Mouse (Mus musculus): Measurements from ENCODE around the gene Lims1.

The Lims1 gene

DNA sequence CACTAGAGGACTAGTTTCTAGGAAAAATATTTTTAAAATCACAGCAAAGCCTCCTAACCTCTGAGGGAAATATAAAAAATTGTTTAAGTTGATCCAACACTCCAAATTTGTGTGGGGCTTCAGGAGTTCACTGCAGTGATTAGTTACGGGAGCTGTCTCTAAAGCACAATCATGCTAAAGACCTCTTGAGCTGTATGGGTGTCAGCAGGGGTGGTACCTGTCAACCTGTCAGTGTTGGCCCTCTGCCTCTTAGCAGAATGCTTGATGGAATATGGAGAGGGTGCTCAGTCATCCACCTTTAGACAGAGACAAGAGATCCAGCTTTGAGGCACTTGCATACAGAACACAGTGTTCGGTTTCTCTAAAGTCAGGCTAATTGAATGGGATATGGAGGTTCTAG is 60.5 kb downstream of the Lims1 start:
- DNase-seq (ENCODE audit: low spot score) = no peak

DNA sequence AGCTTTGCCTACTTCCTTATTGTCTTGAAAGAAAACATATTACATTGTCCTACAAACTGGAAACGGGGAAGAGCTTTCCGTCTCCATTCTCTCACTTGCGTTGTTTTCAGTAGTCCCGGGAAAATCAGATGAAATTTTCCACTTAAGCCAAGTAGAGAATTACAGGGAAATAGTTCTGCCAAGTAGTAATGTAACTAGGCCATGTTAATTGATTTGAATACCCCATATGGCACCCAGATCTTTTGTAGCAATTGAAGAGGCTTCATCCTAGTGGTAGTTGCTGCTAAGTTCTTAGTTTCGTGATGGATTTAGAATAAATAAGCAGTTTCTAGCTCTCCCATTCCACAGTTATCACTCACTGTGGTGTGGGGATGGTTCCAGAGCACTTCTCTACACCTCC is 62.4 kb downstream of the Lims1 start:
- DNase-seq (ENCODE audit: low spot score) = no peak

DNA sequence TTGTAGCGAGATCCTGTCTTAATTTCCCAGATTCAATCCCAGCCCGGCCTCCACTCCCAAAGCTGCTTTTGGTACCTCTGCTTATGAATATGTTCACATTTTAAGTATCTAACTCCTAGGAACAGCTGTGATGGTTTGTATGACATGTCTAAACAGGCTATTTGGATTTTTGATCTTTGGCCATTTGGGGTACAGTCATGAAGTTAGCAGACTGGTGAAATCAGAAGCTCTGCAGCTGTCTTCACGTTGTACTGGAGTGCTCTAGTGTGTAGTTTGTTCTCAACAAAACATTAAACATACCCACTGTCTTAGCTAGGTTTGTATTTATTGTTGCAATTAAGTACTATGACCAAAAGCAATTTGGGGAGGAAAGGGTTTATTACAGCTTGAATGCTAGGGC is 63.7 kb downstream of the Lims1 start:
- DNase-seq (ENCODE audit: low spot score) = no peak

DNA sequence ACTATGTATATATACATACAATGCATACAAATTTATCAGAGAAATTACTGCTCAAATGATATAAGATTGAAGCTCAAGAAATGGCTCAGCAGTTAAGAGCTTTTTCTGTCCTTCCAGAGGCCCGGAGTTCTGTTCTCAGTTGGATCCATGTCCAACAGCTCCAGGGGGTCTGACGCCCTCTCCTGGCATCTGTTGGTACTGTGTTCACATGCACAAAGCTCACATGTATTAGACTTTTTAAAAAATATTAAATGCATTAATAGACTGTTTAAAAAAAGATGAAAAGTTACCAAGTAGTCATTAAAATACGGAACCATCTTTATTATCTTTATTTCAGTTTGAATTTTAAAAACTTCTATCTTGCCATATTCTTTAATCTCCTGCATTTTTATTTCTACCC is 65.4 kb downstream of the Lims1 start:
- no peak for DNase-seq (ENCODE audit: low spot score)

DNA sequence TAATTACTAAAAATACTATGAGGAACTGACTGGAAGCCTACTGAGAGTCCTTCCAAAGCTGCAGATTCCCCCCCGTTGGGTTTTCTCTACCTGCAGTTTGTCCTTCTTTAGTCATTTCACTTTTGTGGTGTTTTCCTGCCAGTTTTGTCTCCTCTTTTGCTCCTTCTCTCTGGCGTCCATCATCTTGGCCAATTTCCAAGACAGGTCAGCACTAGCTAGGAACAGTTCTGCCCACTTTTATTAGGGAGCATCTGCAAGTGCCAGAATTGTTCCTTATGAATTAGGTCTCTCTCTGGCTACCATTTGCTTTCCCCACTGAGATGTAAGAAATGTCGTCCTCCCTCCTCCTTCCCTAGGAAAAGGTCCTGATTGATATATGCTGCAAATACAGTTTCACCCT is 65.9 kb downstream of the Lims1 start:
- DNase-seq (ENCODE audit: low spot score) = no peak

DNA sequence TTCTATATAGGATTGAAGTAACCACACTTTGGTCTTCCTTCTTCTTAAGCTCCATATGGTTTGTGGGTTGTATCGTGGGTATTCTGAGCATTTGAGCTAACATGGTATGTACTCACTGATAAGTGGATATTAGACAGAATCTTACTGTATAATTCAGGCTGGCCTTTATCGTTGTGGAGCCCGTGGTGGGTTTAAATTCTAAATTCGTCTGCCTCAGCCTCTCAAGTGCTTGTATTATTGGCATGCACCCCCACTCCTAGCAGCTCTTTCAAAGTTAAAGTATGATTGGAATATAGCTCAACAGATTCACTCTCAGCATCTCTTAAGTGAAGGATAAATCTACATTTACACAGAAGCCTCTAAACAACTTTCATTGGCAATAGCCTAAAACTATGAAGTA is 69.2 kb downstream of the Lims1 start:
- DNase-seq (ENCODE audit: low spot score) = no peak

DNA sequence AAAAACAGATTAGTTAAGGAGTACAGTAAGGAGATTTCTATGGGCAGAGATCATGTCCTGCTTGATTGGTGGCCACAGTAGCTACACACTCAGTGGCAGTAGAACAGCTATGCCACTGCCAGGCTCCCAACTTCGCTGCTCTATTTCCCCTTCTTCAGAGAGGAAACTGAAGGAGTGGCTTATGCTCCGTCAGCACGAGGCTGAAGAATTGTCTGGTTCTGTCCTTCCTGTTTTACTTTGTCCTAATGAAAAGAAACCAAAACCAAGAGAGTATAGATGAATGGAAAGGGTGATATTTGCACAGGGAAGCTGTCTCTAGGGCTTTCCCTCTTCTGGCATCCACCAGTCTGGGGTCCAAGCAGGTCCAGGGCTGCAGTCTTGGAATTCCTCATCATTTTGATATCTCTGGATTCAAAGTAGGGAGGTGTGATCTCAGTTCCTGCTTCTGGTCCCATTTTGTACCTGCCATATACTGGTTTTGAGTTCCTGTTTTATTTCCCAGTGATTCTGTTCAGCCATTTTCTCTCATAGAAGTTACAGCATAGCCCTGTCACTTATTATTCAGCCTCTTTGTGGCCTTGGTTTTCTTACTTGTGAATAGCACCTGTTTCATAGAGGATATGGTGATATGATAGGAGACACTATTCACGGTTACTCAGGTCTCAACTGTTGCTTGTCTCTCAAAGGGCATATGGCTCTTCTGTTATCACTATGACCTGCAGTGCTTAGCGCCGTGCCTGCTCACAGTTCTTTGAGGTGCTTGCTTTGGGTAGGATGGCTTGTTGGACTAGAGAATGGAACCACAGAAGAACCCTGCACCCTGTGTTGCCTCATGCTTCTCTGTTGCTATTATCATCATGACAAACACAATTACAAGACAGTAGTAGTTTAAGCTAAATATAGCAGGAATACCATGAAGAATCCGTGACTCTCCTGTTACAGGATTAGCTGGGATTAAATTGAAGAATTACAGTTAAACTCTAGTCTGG is 70.1 kb downstream of the Lims1 start:
- DNase-seq (ENCODE audit: low spot score) = no peak

DNA sequence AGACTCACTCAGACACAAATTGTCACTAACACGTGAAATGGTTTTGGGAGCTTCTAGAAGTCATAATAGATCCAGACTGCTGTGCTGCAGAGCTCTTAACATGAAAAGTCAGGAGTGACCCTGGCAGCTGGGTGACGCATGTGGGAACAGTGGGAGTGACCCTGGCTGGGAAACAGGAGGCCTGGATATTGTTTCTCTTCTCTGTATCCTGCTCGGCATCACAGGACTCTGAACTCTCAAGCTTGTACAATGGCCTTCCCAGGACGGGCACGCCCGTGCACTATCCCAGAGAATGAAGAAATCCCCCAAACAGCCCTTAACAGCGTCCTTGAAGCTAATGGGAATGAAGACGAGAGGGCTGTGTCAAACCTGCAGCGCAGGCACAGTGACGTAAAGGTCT is 70.9 kb downstream of the Lims1 start:
- DNase-seq (ENCODE audit: low spot score) = no peak

DNA sequence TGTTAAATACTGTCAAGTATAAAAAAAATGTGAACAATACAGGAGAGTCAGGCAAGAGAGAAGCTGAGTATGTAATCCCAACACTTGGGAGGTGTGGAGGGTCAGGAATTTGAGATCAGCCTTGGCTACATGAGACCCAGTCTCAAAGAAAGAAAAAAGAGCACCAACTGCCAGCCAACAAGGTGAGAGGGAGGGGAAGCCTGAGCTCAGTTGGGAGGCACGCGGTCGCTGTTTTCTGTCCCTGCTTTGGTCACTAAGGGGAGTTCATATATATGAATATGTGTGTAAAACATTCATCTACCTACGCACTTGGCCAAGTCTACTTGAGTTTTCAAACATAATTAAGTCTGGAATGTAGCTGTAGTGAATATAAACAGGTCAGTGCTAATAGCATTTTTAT is 72.0 kb downstream of the Lims1 start:
- no peak for DNase-seq (ENCODE audit: low spot score)

DNA sequence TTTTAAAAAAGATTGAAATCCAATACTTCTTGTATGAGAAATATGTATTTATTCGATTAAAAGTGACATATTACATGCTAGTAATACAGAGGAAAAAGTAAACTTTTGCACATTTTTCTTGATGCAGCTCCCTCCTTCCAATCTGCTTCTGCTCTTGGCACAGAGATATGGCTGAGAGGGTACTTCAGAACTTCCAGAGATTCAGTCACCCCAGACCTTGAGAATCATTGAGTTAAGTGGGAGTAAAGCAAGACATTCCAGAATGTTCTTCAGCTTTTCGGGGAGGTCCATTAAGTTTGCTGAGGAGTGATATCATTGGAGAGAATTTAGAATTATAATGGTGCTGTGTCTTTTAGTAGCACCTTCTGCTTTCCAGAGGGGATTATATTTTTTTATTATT is 72.5 kb downstream of the Lims1 start:
- no peak for DNase-seq (ENCODE audit: low spot score)

DNA sequence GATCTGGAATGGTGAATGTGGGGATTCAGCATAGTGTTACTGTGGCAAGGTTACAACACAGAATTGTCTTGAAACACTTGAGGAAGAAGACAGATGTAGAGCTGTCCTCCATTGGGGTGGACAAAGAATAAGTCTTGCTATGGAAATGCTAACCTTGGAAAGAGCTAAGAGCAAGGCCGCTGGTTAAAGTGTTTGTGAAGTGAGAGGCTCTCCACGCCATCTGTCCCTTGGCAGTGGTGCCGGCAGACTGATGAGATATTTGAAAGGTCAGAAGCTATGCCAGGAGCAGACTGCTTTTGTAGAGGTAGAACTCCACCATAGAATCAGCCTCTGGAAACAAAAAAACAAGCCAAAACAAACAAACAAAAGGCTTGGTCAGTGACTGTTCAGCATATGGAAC is 73.3 kb downstream of the Lims1 start:
- DNase-seq (ENCODE audit: low spot score) = no peak

DNA sequence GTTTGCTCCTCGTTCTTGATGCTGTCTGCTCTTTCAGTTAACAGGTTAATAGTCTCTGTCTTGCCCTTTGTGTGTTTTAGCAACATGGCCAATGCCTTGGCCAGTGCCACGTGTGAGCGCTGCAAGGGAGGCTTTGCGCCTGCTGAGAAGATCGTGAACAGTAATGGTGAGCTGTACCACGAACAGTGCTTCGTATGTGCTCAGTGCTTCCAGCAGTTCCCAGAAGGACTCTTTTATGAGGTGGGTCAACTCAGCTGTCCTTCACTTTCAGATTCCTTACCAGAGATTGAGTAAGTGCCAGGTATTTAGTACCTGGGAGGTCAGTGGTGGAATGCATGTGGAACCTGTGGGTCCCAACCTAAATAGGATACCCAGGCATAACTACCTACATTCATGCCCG is 75.7 kb downstream of the Lims1 start:
- no peak for DNase-seq (ENCODE audit: low spot score)

DNA sequence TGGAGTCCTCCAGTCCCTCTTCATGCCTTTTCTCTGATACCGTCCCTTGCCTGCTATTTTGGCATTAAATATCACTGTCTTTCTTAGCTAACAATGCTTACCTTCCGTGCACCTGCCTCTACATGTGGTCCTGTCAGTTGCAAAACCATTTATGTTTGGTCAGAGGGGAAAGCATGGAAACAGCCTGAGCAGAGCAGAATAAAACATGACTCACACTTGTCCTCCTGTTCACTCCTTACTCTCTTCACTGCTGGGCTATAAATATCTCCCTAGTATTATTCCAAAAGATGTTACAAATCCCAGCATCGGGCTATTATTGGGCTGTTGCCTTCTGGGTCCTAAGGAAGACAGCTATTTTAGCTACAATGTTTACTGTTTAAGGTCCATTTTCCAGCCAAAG is 78.6 kb downstream of the Lims1 start:
- DNase-seq (ENCODE audit: low spot score) = no peak

DNA sequence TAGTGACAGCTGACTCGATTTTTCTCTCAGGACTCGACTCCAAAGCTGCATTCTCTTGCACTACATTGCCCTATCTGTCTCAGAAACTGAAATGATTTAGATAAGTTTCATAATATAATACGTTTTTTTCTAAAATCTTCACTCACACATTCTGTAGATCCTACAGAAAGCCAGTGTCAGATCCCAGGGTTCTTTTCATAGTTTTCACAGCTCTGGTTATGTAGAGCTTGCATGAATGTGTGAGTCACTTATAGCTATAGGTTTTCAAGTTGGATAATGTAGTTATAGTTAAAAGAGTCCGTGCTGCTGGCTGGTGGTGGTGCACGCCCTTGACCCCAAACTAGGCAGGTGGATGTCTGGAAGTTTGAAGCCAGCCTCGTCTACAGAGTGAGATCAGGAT is 81.4 kb downstream of the Lims1 start:
- no peak for DNase-seq (ENCODE audit: low spot score)

DNA sequence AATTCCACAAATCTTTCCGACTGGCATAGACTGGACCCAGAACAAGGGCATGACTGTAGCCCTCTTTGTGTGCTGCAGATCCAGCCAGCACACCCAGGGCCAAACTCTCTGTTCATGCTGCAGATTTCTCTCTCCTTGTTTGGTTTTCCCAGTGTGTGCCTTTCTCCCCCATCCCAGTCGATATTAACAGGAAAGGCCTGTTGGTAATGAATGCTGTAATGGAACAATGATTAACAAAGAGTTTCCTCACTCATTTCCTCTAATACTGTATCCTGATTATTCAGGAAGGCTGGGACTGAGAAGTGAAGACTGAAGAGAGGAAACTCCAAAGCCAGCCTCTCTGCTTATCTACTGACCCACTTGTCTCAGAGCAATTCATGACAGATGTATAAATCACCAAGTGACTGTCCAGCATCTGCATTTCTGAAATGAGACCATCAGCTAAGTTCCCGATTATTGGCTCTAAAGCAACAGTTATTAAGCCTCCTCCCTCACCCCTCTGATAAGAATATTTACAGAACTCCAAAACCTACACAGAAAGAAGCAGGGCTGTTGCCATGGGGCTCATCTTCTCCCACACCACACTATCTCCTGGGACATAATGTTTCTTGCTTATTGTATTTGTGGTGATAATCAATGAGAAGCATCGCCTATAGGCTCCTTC is 82.2 kb downstream of the Lims1 start:
- no peak for DNase-seq (ENCODE audit: low spot score)

DNA sequence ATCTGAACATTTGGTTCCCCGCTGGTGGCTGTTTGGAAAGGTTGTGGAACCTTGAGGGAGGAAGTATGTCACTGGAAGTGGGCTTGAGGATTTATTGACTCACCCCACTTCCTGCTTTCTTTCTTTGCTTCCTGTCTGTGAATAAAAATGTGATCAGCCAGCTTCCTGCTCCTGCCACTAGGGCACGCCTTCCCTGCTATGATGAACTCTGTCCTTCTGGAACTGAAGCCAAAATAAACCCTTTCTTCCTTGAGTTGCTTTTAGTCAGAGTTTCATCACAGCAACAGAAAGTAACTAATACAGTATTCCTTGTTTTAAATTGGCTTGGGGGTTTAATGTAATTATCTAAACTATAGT is 82.7 kb downstream of the Lims1 start:
- no peak for DNase-seq (ENCODE audit: low spot score)

DNA sequence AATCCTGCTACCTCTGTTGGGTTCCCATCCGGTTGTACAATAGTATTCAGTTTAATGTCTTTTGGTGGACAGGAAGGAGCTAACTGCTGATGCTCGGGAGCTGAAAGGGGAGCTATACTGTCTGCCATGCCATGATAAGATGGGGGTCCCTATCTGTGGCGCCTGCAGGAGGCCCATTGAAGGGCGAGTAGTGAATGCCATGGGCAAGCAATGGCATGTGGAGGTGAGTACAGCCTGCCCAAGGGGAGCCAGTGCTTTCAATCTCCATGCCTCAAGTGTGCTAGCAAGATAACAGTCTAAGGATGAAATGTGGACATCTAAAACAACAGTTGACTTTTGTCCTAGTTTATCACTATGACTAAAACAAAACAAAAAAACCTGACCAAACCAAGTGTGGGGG is 89.1 kb downstream of the Lims1 start:
- no peak for DNase-seq (ENCODE audit: low spot score)

DNA sequence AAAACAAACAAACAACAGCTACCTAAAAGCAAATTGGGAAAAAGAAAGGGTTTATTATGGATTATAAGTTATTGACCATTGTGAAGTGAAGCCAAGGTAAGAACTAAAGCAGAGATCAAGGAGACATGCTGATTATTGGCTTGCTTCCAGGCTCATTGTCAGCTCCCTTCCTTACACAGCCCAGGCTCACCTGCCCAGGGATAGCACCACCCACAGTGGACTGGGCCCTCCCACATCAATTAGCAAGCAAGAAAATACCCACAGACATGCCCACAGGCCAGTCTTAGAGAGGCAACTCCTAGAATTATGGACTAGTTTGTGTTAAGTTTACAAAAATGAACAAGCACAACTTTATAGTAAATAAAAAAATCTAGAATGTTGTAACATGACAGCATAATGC is 89.6 kb downstream of the Lims1 start:
- DNase-seq (ENCODE audit: low spot score) = no peak

DNA sequence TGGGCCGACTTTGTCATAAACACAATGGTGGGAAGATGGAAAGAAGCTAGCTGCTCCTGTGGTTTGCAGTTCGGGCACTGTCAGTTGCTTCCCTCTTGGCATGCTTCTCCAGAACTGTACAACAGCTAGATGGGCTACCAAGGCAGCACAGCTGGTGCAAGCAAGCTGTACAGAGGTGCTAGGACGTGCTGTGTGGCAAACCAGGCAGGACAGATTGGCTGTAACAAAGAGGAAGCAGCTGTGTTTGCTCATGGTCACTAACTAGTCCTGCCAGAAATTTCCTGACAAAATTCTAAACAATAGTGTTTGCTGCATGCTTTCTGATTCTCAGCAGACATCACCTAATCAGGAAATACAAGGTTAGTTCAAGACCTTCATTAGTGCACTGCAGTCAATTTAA is 93.4 kb downstream of the Lims1 start:
- no peak for DNase-seq (ENCODE audit: low spot score)

DNA sequence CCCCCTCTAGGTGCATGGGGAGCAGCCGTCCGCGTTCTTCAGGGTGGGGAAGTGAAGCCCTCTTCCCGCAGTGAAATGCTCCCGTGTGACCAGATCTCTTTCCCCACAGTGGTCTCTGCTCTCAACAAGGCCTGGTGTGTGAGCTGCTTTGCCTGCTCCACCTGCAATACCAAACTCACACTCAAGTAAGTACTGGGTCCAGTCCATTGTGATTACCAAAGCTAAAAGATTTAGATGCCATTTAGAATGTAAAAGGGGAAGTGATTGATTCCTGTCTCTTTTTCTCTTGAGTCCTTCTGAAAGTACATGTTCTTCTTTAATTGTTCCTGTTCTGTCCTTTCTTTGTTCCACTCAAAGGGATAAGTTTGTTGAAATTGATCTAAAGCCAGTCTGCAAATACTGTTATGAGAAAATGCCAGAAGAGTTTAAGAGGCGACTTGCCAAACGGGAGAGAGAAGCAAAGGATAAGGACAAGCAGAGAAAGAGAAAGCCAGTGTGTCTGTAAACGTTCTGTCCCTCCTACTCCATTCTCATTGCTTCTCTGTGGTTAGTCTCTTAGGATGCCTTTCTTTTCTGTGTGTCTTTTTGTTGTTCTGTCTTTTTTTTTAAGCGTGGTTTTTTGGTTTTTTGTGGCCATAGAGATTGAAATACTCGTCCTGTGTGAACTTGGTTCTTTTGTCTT is 95.2 kb downstream of the Lims1 start:
- no peak for DNase-seq (ENCODE audit: low spot score)

DNA sequence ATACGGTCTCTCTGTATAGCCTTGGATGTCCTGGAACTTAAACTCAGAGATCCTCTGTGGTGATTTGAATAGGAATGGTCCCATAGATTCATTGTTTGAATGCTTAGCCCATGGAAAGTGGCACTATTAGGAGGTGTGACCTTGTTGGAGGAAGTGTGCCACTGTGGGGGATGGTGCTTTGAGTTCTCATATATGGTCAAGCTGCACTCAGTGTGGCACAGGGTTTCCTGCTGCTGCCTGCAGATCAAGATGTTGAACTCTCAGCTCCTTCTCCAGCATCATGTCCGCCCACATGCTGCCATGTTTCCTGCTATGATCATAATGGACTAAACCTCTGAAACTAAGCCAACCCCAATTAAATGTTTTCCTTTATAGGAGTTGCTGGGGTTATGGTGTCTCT is 104.7 kb downstream of the Lims1 start:
- no peak for DNase-seq (ENCODE audit: low spot score)

DNA sequence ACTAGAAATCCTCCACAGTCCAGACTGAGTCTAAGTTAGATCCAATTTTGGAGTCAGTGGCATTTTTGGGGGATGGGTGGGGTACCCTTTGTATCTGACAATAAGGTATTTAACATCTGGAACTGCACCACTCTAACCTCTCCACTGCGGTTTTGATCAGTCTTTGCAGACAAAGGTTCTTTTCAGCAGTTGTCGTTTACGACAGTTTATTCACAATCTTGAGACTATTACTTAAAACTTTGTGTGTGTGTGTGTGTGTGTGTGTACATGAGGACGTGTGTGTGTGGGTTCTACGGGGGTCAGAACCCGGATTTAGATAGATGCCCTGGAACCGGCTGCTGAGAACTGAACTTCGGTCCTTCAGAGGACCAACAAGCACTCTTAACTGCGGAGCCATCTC is 122.6 kb downstream of the Lims1 start:
- no peak for DNase-seq (ENCODE audit: low spot score)

All from layer of hippocampus, adult 11-12 months (tissue).